Mouse (Mus musculus) cerebellum, adult 2 months (tissue): ENCODE measurements around the gene Tmem88.

Experiments
- CTCF ChIP-seq: fragments of 200-500 bp; IDR thresholded peaks from 2 replicates; pipeline ENCODE4 v1.5.1; 2011; ENCODE audit warnings: low read depth, mild to moderate bottlenecking, control low read depth, low read length, moderate library complexity, borderline replicate concordance; ENCODE audit not compliant: insufficient read depth
- POLR2A ChIP-seq: fragments of 200-500 bp; IDR thresholded peaks from 2 replicates; pipeline ENCODE4 v1.6.1; 2011; ENCODE audit warnings: low read length, control low read depth, borderline replicate concordance; ENCODE audit not compliant: insufficient read depth

DNA sequence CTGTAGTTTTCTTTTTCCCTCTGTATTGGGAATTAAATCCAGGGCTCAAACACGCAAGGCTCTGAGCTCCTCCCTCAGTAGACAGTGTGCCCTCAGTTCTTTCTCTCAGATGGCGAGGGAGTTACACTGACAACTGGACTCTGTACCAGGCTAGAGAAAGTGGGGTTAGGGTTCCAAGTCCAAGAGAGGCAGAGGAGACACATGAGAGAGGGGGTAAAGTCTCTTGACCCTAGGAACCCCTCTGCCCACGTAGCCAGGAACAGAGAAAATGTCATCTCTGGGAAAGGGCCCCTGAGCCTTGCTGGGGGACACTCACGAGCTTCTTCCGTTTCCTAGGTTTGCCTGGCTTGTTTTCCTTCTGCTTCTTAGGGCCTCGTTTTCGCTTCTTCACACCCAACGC, 33.7 kb downstream of the Tmem88 start:
- TF ChIP-seq CTCF (no peak), POLR2A (no peak)
